Mouse (Mus musculus) skeletal muscle tissue, adult 2 months (tissue): Measurements from ENCODE around the gene Ttn.

Experiments used
- DNase-seq: peaks from one replicate; pipeline ENCODE4 v3.0.0-alpha.2; 2012; ENCODE audit warnings: low read depth, low spot score

Gene Ttn

GRCm38 (mm10) chr2:76708512-76708911 is 273.8 kb downstream of the Ttn start:
- DNase-seq: no peak

GRCm38 (mm10) chr2:76705655-76706054 is 276.7 kb downstream of the Ttn start:
- DNase-seq: no peak

- DNase-seq: peak; percentile 65
Measured at GRCm38 (mm10) chr2:76702751-76703150, 279.6 kb downstream of the Ttn start.

GRCm38 (mm10) chr2:76702188-76702587 is 280.2 kb downstream of the Ttn start:
- no peak for DNase-seq

- DNase-seq: no peak
Measured at GRCm38 (mm10) chr2:76695290-76695689, 287.1 kb downstream of the Ttn start.

GRCm38 (mm10) chr2:76693765-76694164 is 288.6 kb downstream of the Ttn start:
- DNase-seq: no peak

GRCm38 (mm10) chr2:76690436-76691204 is 291.7 kb downstream of the Ttn start:
- DNase-seq: peak; percentile 84

- no peak for DNase-seq
Measured at GRCm38 (mm10) chr2:76688162-76688561, 294.2 kb downstream of the Ttn start.

GRCm38 (mm10) chr2:76687608-76688007 is 294.7 kb downstream of the Ttn start:
- no peak for DNase-seq

GRCm38 (mm10) chr2:76686986-76687385 is 295.4 kb downstream of the Ttn start:
- no peak for DNase-seq

- no peak for DNase-seq
Measured at GRCm38 (mm10) chr2:76682301-76682700, 300.0 kb downstream of the Ttn start.

GRCm38 (mm10) chr2:76676401-76677226 is 305.7 kb downstream of the Ttn start:
- no peak for DNase-seq

GRCm38 (mm10) chr2:76675949-76676348 is 306.4 kb downstream of the Ttn start:
- DNase-seq: no peak

- DNase-seq: no peak
Measured at GRCm38 (mm10) chr2:76675451-76675850, 306.9 kb downstream of the Ttn start.

- peak; percentile 55 for DNase-seq
Measured at GRCm38 (mm10) chr2:76674725-76675427, 307.5 kb downstream of the Ttn start, which contains the start of gene Plekha3. Gene Plekha3, plus strand, starts transcription at chr2:76675281.

- DNase-seq: no peak
Measured at GRCm38 (mm10) chr2:76673472-76674081, 308.8 kb downstream of the Ttn start.

GRCm38 (mm10) chr2:76672966-76673392 is 309.4 kb downstream of the Ttn start, which contains the start of gene Fkbp7:
Gene Fkbp7, minus strand, starts transcription at chr2:76673116.
- peak; percentile 89 for DNase-seq

GRCm38 (mm10) chr2:76672134-76672745 is 310.1 kb downstream of the Ttn start:
- DNase-seq: no peak

GRCm38 (mm10) chr2:76671641-76672040 is 310.7 kb downstream of the Ttn start:
- no peak for DNase-seq

- no peak for DNase-seq
Measured at GRCm38 (mm10) chr2:76667200-76667599, 315.1 kb downstream of the Ttn start.

- no peak for DNase-seq
Measured at GRCm38 (mm10) chr2:76665531-76665930, 316.8 kb downstream of the Ttn start.
